Mouse (Mus musculus): ENCODE results near the gene Ntf5.

- TF ChIP-seq CTCF (IDR thresholded peaks at IDR 0.05; ENCODE audit: low read depth): no peak
- TF ChIP-seq EP300 (IDR thresholded peaks at IDR 0.05; ENCODE audit: low read depth): no peak
These were observed 46.9 kb downstream of the Ntf5 start for GRCm38 (mm10) chr7:45460377-45460776.

All from liver, embryonic 14.5 days (tissue).